Mouse (Mus musculus): Measurements from ENCODE around the gene Il1b. TPM values are rescaled to one million over a fixed set of nuclear protein-coding genes. Genes with fewer than 3 reads are reported as not detected.

The Il1b gene
- polyA plus RNA-seq (2012; rRNA removed) = 0.60 and 0.72 TPM in 2 replicates

DNA sequence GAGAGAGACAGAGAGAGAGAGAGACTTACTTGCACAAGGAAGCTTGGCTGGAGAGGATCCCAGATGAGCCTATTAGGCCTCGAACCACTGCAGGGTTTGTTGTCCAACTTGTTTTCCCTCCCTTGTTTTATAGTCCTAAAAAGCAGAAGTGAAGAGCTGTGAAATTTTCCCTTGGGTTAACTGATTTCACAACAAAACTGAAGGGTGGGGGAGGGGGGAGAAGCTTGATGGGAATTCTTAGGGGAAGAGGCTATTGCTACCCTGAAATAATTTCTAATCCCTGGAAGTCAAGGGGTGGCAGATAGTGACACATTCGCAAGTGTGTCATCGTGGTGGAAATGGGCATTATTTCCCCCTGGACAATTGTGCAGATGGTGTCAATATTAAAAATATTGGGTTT, at the start of gene Il1b:
TSS of gene Il1b (minus strand) at position 101 of the 400 bp plus-strand sequence.
- no peaks in the 10 kb centered on the region for H3K36me3 ChIP-seq (ENCODE audit: control insufficient read depth, insufficient read depth, low read length)
- no peak within 1 kb of the TSS for H3K4me3 ChIP-seq (ENCODE audit: insufficient read depth, low read depth, low read length)
- H3K27me3 ChIP-seq (replicated peaks; ENCODE audit: control insufficient read depth, insufficient read depth, low read length) = no peaks in the 10 kb centered on the region
- no peak for TF ChIP-seq CTCF (conservative IDR thresholded peaks at IDR 0.05; ENCODE audit: insufficient read depth, insufficient read length, low read depth, low read length)
- TF ChIP-seq POLR2A (IDR thresholded peaks at IDR 0.05; ENCODE audit: low read depth, low read length) = no peak
- no peaks in the 10 kb centered on the region for H3K4me1 ChIP-seq (ENCODE audit: control insufficient read depth, insufficient read depth, low read length)
- no peak within 1 kb of the TSS for H3K27ac ChIP-seq (ENCODE audit: insufficient read depth, low read depth, low read length)
- DNase-seq = peak; percentile 11
- WGBS = 88% methylated on average over 3 of the region's 3 CpGs

DNA sequence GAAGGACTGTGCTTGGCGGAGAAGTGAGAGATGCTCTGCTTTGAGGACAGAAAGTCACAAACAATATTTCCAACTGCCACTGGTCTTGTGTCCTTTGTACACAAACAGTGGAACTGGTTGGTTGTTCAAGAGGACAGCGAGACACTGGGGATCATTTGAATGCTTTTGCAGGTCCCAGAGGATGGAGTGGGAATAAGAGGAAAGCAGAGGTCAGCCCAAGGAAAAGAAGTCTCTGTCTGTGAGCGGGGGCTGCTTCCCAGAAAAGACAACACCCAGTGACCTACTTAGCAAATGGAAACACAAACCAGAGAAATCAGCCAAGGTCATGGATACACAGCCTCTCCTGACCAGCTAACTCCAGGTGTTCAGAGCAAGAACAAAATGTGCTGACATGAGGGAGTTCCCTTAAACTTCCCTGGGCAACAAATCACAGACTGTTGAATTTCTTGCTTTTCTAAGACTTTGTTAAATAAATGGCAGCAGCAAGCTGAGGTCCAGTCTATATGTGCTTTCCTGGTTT, 48.5 kb upstream of the Il1b start:
- Histone ChIP-seq H3K36me3 (ENCODE audit: control insufficient read depth, insufficient read depth, low read length) (no peaks in the 10 kb centered on the region), H3K27me3 (replicated peaks; ENCODE audit: control insufficient read depth, insufficient read depth, low read length) (no peaks in the 10 kb centered on the region), H3K4me1 (ENCODE audit: control insufficient read depth, insufficient read depth, low read length) (no peaks in the 10 kb centered on the region), H3K27ac (ENCODE audit: insufficient read depth, low read depth, low read length) (no peak overlapping the region), H3K4me3 (ENCODE audit: insufficient read depth, low read depth, low read length) (no peak overlapping the region)
- TF ChIP-seq POLR2A (IDR thresholded peaks at IDR 0.05; ENCODE audit: low read depth, low read length) (no peak), CTCF (conservative IDR thresholded peaks at IDR 0.05; ENCODE audit: insufficient read depth, insufficient read length, low read depth, low read length) (no peak)
- no peak for DNase-seq
- 66% methylated on average over 3 of the region's 3 CpGs for WGBS

DNA sequence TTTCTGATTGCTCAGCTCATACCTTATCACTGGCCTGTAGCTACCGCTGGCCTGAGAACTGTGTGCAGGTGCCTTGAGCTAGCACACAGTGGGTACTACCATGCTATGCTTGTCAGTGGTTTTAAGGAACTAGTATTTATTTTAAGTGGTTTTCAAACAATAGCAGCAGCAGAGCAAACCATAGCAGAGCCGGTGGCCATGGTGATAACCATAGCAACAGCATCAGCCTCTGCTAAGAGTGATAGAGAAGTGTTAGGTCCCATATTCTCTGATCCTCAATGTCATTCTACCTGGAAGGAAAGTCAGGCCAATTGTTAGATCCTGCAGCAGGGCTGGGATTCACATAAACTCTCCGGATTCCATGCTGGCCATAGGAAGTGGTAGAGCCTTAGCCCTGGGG, 43.7 kb upstream of the Il1b start:
- H3K27me3 ChIP-seq (replicated peaks; ENCODE audit: control insufficient read depth, insufficient read depth, low read length) = no peaks in the 10 kb centered on the region
- WGBS = 88% methylated on average over 3 of the region's 3 CpGs
- no peak for DNase-seq
- H3K27ac ChIP-seq (ENCODE audit: insufficient read depth, low read depth, low read length) = no peak overlapping the region
- H3K36me3 ChIP-seq (ENCODE audit: control insufficient read depth, insufficient read depth, low read length) = no peaks in the 10 kb centered on the region
- no peaks in the 10 kb centered on the region for H3K4me1 ChIP-seq (ENCODE audit: control insufficient read depth, insufficient read depth, low read length)
- no peak overlapping the region for H3K4me3 ChIP-seq (ENCODE audit: insufficient read depth, low read depth, low read length)
- TF ChIP-seq CTCF (conservative IDR thresholded peaks at IDR 0.05; ENCODE audit: insufficient read depth, insufficient read length, low read depth, low read length) (no peak), POLR2A (IDR thresholded peaks at IDR 0.05; ENCODE audit: low read depth, low read length) (no peak)

DNA sequence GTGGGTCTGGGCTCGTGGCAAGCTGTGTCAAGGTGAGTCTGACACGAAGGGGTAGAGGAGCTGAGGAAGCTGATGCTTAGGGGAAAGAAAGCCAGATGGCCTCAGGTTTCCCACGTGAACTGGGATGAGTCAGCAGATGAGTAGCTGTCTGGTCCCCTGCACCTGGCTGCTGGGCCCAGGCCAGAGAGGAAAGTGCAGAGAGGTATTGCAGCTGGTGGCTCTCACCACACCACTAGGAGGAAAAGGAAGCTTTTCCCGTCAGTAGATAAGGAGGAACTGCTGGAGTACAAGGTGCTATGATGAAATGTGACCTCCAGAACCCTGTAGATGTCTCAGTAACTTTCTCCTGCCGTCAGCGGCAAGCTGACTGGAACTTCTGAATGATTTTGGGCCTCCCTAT, 42.5 kb upstream of the Il1b start:
- DNase-seq = no peak
- Histone ChIP-seq H3K27ac (ENCODE audit: insufficient read depth, low read depth, low read length) (no peak overlapping the region), H3K4me1 (ENCODE audit: control insufficient read depth, insufficient read depth, low read length) (no peaks in the 10 kb centered on the region), H3K4me3 (ENCODE audit: insufficient read depth, low read depth, low read length) (no peak overlapping the region), H3K27me3 (replicated peaks; ENCODE audit: control insufficient read depth, insufficient read depth, low read length) (no peaks in the 10 kb centered on the region), H3K36me3 (ENCODE audit: control insufficient read depth, insufficient read depth, low read length) (no peaks in the 10 kb centered on the region)
- no peak for TF ChIP-seq POLR2A (IDR thresholded peaks at IDR 0.05; ENCODE audit: low read depth, low read length)
- no peak for TF ChIP-seq CTCF (conservative IDR thresholded peaks at IDR 0.05; ENCODE audit: insufficient read depth, insufficient read length, low read depth, low read length)
- 65% methylated on average over 6 of the region's 6 CpGs for WGBS

DNA sequence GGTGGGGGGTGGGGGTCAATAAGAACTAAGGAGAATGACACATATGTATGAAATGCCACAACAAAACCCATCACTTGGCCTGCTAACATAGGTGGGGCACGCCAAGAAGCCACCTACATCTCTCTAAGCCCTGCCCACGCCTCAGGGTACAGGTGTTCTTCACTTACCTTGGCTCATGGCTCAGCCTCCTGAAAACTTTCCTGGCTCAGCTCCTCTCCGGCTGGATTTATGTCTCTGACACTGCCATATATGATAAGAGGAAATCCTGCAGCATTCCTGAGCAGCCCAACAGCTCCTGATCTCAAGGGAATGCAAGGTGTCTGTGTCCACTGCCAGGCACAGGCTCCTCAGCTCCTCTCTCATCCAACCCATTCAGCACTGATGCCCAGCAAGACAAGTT, 40.7 kb upstream of the Il1b start:
- H3K27ac ChIP-seq (ENCODE audit: insufficient read depth, low read depth, low read length) = no peak overlapping the region
- H3K4me1 ChIP-seq (ENCODE audit: control insufficient read depth, insufficient read depth, low read length) = no peaks in the 10 kb centered on the region
- H3K27me3 ChIP-seq (replicated peaks; ENCODE audit: control insufficient read depth, insufficient read depth, low read length) = no peaks in the 10 kb centered on the region
- no peak for TF ChIP-seq POLR2A (IDR thresholded peaks at IDR 0.05; ENCODE audit: low read depth, low read length)
- no peak for TF ChIP-seq CTCF (conservative IDR thresholded peaks at IDR 0.05; ENCODE audit: insufficient read depth, insufficient read length, low read depth, low read length)
- no peak overlapping the region for H3K4me3 ChIP-seq (ENCODE audit: insufficient read depth, low read depth, low read length)
- H3K36me3 ChIP-seq (ENCODE audit: control insufficient read depth, insufficient read depth, low read length) = no peaks in the 10 kb centered on the region
- DNase-seq = no peak
- WGBS = 71% methylated on average over 3 of the region's 3 CpGs

DNA sequence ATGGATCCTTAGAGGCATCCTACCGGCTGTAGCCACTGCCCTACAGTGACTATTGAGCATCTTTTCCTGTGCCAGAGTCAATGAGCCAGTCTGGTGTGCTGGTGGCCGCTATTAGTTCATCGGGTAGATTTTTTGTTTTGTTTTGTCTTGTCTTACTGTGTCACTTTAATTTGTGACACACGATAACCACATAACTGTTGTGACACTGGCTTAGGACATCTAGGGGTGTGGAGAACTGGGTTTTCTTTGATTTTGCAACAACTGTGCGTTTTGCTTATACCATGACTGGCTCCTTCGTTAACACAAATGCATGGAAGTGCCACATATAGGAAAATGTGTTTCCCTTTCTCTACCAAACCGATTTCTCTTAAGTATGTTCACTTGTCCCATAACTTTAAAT, 39.4 kb upstream of the Il1b start:
- no peak for TF ChIP-seq CTCF (conservative IDR thresholded peaks at IDR 0.05; ENCODE audit: insufficient read depth, insufficient read length, low read depth, low read length)
- no peak for TF ChIP-seq POLR2A (IDR thresholded peaks at IDR 0.05; ENCODE audit: low read depth, low read length)
- Histone ChIP-seq H3K36me3 (ENCODE audit: control insufficient read depth, insufficient read depth, low read length) (no peaks in the 10 kb centered on the region), H3K4me1 (ENCODE audit: control insufficient read depth, insufficient read depth, low read length) (no peaks in the 10 kb centered on the region), H3K4me3 (ENCODE audit: insufficient read depth, low read depth, low read length) (no peak overlapping the region), H3K27me3 (replicated peaks; ENCODE audit: control insufficient read depth, insufficient read depth, low read length) (no peaks in the 10 kb centered on the region), H3K27ac (ENCODE audit: insufficient read depth, low read depth, low read length) (no peak overlapping the region)
- no peak for DNase-seq
- WGBS = 86% methylated on average over 7 of the region's 7 CpGs

DNA sequence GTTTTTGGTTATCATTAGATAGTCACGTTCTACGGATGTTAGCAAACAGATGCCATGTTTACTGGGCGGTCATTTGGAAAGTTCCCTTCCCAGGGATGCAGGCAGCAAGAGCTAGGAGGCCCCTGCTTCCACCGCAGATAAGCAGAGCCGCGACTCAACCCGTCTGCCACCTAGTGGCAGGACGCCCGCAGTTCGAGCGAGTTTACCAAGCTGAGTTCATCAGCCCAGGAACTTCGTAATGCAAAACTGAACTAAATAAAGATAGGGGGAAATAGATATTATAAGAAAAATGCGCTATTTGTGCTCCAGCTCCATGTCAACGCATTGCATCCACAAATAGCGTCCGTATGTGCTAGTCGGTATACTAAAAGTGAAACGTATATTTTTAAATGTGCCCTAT, 37.5 kb upstream of the Il1b start:
- H3K27me3 ChIP-seq (replicated peaks; ENCODE audit: control insufficient read depth, insufficient read depth, low read length) = no peaks in the 10 kb centered on the region
- H3K36me3 ChIP-seq (ENCODE audit: control insufficient read depth, insufficient read depth, low read length) = no peaks in the 10 kb centered on the region
- WGBS = 15% methylated on average over 18 of the region's 18 CpGs
- TF ChIP-seq POLR2A (IDR thresholded peaks at IDR 0.05; ENCODE audit: low read depth, low read length) (no peak), CTCF (conservative IDR thresholded peaks at IDR 0.05; ENCODE audit: insufficient read depth, insufficient read length, low read depth, low read length) (peak; percentile 72)
- DNase-seq = peak; percentile 63
- no peaks in the 10 kb centered on the region for H3K4me1 ChIP-seq (ENCODE audit: control insufficient read depth, insufficient read depth, low read length)
- H3K27ac ChIP-seq (ENCODE audit: insufficient read depth, low read depth, low read length) = no peak overlapping the region
- H3K4me3 ChIP-seq (ENCODE audit: insufficient read depth, low read depth, low read length) = no peak overlapping the region

Data from kidney, adult 2 months (tissue).